Mouse (Mus musculus) liver, embryonic 12.5 days (tissue): ENCODE data around the gene Scube1. TPM values are rescaled to one million over a fixed set of nuclear protein-coding genes. Genes with fewer than 3 reads are reported as not detected.

Source experiments
- ATAC-seq: fragments of 200-750 bp; cut with Nextera tagmentation; 2 replicates; pipeline ENCODE4 v1.8.0; 2017; ENCODE audit warnings: moderate number of reproducible peaks, mild to moderate bottlenecking, moderate library complexity
- H3K27ac ChIP-seq: fragments of 300-500 bp; sonication (generic); 2 replicates; pipeline ENCODE4 v1.5.1; 2016; ENCODE audit warnings: mild to moderate bottlenecking
- H3K27me3 ChIP-seq: fragments of 300-500 bp; sonication (generic); replicated peaks from 2 replicates; pipeline ENCODE4 v1.6.1; 2016; ENCODE audit warnings: mild to moderate bottlenecking, moderate library complexity
- H3K36me3 ChIP-seq: fragments of 300-500 bp; sonication (generic); 2 replicates; pipeline ENCODE4 v1.6.1; 2016; ENCODE audit warnings: mild to moderate bottlenecking, moderate library complexity
- H3K4me1 ChIP-seq: fragments of 300-500 bp; sonication (generic); 2 replicates; pipeline ENCODE4 v1.6.1; 2016
- H3K4me2 ChIP-seq: fragments of 300-500 bp; sonication (generic); 2 replicates; pipeline ENCODE4 v1.6.1; 2016; ENCODE audit warnings: mild to moderate bottlenecking, moderate library complexity
- H3K4me3 ChIP-seq: fragments of 300-500 bp; sonication (generic); 2 replicates; pipeline ENCODE4 v1.5.1; 2016; ENCODE audit warnings: mild to moderate bottlenecking, moderate library complexity
- H3K9ac ChIP-seq: fragments of 300-500 bp; sonication (generic); 2 replicates; pipeline ENCODE4 v1.6.1; 2016; ENCODE audit warnings: mild to moderate bottlenecking, moderate library complexity
- H3K9me3 ChIP-seq: fragments of 300-500 bp; sonication (generic); replicated peaks from 2 replicates; pipeline ENCODE4 v1.6.1; 2016; ENCODE audit warnings: mild to moderate bottlenecking, moderate library complexity
- WGBS: fragments of 180-500 bp; shearing (Covaris S2); methylation state at CpG from one replicate; pipeline ENCODE4 v1.1.7; 2016; ENCODE audit not compliant: insufficient replicate concordance; 5-methylcytosine and 5-hydroxymethylcytosine counted together
- polyA plus RNA-seq: library from polyadenylated mRNA; unstranded; fragments of >200 nt; fragmentation: Nextera tagmentation; extraction: Ambion mirVana; gene quantifications from 2 replicates; pipeline ENCODE4 v1.2.1, GENCODE M21; 2016

Scube1 gene
- polyA plus RNA-seq, 1 experiment from 2014 or later, result 0.50 TPM

DNA sequence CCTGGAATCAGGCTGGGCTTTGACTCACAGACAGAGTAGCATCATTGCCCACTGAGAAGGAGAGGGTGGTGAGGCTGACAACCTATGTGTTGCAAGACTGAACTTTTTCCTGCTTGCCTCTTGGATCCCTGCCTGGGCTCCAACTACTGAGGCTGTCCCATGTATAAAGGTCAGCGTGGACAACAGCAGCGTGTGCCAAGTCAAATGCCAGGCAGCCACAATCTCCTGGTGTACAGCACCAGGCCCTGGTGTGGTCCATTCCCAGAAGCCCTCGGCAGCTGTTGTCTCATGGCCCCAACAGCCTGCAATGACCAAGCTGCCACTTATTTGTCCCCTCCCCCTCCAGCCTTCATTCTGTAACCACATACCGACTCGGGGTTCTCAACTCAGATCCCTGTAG lies 153.2 kb downstream of the Scube1 start:
- H3K27me3 ChIP-seq, result no peaks in the 10 kb centered on the region
- no peak overlapping the region for H3K27ac ChIP-seq
- H3K36me3 ChIP-seq, result peaks cover 51% of the 10 kb centered on the region
- no peak overlapping the region for H3K4me3 ChIP-seq
- H3K4me2 ChIP-seq, result no peak overlapping the region
- 77% methylated on average over 5 of the region's 5 CpGs for WGBS
- H3K9me3 ChIP-seq, result no peaks in the 10 kb centered on the region
- no peak overlapping the region for H3K9ac ChIP-seq
- no peak for ATAC-seq
- H3K4me1 ChIP-seq, result peaks cover 40% of the 10 kb centered on the region

GRCm38 (mm10) chr15:83570641-83571040 lies 154.2 kb downstream of the Scube1 start:
- H3K4me1 ChIP-seq, result peaks cover 50% of the 10 kb centered on the region
- peak overlapping the region; percentile 23; the same call in 1 of the 2 replicates for H3K27ac ChIP-seq
- no peak overlapping the region for H3K9ac ChIP-seq
- no peak overlapping the region for H3K4me3 ChIP-seq
- peaks cover 41% of the 10 kb centered on the region for H3K36me3 ChIP-seq
- H3K9me3 ChIP-seq, result no peaks in the 10 kb centered on the region
- no peak overlapping the region for H3K4me2 ChIP-seq
- WGBS, result 58% methylated on average over 2 of the region's 2 CpGs
- no peaks in the 10 kb centered on the region for H3K27me3 ChIP-seq
- no peak for ATAC-seq

DNA sequence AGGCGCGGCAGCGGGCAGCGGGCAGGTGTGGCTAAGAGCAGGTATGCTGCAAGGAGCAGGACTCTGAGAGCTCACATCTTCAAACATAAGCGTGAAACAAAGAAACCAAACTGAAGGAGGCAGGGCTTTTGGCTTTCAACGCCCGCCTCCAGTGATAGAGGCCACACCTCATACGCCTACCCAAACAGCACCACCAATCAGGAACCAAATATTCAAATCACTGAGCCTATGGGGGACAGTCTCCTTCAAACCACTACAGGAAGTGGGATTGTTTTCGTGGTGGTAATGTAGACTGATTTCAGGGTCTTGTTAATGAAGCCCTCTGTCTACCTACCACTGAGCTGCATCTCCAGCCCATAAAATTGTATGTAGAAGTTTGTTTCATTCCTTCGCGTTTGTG lies 155.1 kb downstream of the Scube1 start:
- peaks cover 31% of the 10 kb centered on the region for H3K36me3 ChIP-seq
- no peak for ATAC-seq

DNA sequence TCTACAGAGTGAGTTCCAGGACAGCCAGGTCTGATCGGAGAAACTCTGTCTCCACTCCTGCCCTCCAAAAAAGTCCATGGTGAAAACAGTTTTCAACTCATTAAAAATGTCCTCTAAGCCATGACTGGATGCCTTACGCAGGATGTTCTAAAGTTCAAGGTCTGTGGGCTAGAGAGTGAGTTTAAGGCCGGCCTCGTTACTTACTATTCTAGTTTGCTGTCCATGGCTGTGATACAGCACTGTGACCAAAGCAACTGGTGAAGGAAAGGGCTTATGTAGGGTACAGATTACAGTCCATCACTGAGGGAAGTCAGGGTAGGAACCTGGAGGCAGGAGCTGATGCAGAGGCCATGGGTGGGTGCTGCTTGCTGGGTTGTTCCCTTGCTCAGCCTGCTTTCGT lies 156.3 kb downstream of the Scube1 start:
- Histone ChIP-seq H3K36me3 (peaks cover 20% of the 10 kb centered on the region), H3K9me3 (no peaks in the 10 kb centered on the region), H3K4me1 (peaks cover 62% of the 10 kb centered on the region), H3K27ac (0 out of 2 replicates have a peak overlapping the region, but pooled peaks have one; percentile 12), H3K4me3 (no peak overlapping the region), H3K4me2 (no peak overlapping the region), H3K9ac (no peak overlapping the region), H3K27me3 (no peaks in the 10 kb centered on the region)
- 89% methylated on average over 5 of the region's 5 CpGs for WGBS
- ATAC-seq, result no peak

More for the DNA sequence above, 155.1 kb downstream of the Scube1 start:
- H3K27ac ChIP-seq, result peak overlapping the region; percentile 22; the same call in 1 of the 2 replicates
- H3K9ac ChIP-seq, result no peak overlapping the region
- H3K4me3 ChIP-seq, result no peak overlapping the region
- WGBS, result 48% methylated on average over 11 of the region's 11 CpGs
- H3K4me1 ChIP-seq, result peaks cover 57% of the 10 kb centered on the region
- no peaks in the 10 kb centered on the region for H3K27me3 ChIP-seq
- no peaks in the 10 kb centered on the region for H3K9me3 ChIP-seq
- no peak overlapping the region; the same call in 1 of the 2 replicates for H3K4me2 ChIP-seq

- ATAC-seq, result no peak
- no peak overlapping the region; the same call in 1 of the 2 replicates for H3K9ac ChIP-seq
- no peaks in the 10 kb centered on the region for H3K27me3 ChIP-seq
- H3K9me3 ChIP-seq, result no peaks in the 10 kb centered on the region
- peak overlapping the region; percentile 59 for H3K27ac ChIP-seq
- H3K4me1 ChIP-seq, result peaks cover 70% of the 10 kb centered on the region
- 80% methylated on average over 3 of the region's 3 CpGs for WGBS
- no peak overlapping the region for H3K4me3 ChIP-seq
- peak overlapping the region; percentile 1; the same call in 1 of the 2 replicates for H3K4me2 ChIP-seq
- H3K36me3 ChIP-seq, result peaks cover 16% of the 10 kb centered on the region
Observed at GRCm38 (mm10) chr15:83567728-83568127, 157.1 kb downstream of the Scube1 start.

- H3K9me3 ChIP-seq, result no peaks in the 10 kb centered on the region
- H3K4me1 ChIP-seq, result peaks cover 87% of the 10 kb centered on the region
- no peaks in the 10 kb centered on the region for H3K36me3 ChIP-seq
- peak overlapping the region; percentile 78 for H3K4me3 ChIP-seq
- H3K4me2 ChIP-seq, result peak overlapping the region; percentile 94
- no peaks in the 10 kb centered on the region for H3K27me3 ChIP-seq
- H3K9ac ChIP-seq, result peak overlapping the region; percentile 58
- peak overlapping the region; percentile 95 for H3K27ac ChIP-seq
- 68% methylated on average over 5 of the region's 5 CpGs for WGBS
- no peak for ATAC-seq
Observed at GRCm38 (mm10) chr15:83566006-83566405, 158.8 kb downstream of the Scube1 start.

GRCm38 (mm10) chr15:83565434-83565833 lies 159.4 kb downstream of the Scube1 start:
- Histone ChIP-seq H3K27ac (peak overlapping the region; percentile 95), H3K27me3 (no peaks in the 10 kb centered on the region), H3K4me3 (peak overlapping the region; percentile 78), H3K9ac (peak overlapping the region; percentile 58), H3K36me3 (no peaks in the 10 kb centered on the region), H3K4me2 (peak overlapping the region; percentile 94), H3K4me1 (peaks cover 89% of the 10 kb centered on the region), H3K9me3 (no peaks in the 10 kb centered on the region)
- 43% methylated on average over 3 of the region's 3 CpGs for WGBS
- peak; percentile 90 for ATAC-seq

GRCm38 (mm10) chr15:83563857-83564651 lies 160.8 kb downstream of the Scube1 start:
- no peaks in the 10 kb centered on the region for H3K36me3 ChIP-seq
- 1% methylated on average over 27 of the region's 27 CpGs for WGBS
- peak overlapping the region; percentile 87 for H3K9ac ChIP-seq
- H3K9me3 ChIP-seq, result no peaks in the 10 kb centered on the region
- peak; percentile 25; the same call in 1 of the 2 replicates for ATAC-seq
- H3K4me1 ChIP-seq, result peaks cover 77% of the 10 kb centered on the region
- H3K4me3 ChIP-seq, result peak overlapping the region; percentile 78
- H3K4me2 ChIP-seq, result peak overlapping the region; percentile 94
- peak overlapping the region; percentile 95 for H3K27ac ChIP-seq
- H3K27me3 ChIP-seq, result no peaks in the 10 kb centered on the region

GRCm38 (mm10) chr15:83563327-83563856 lies 161.4 kb downstream of the Scube1 start, which contains the start of the genes Tspo and Mcat:
TSS of gene Tspo (plus strand) at chr15:83563592.
TSS of gene Mcat (minus strand) at chr15:83563787.
- H3K4me1 ChIP-seq, result peaks cover 72% of the 10 kb centered on the region
- H3K27me3 ChIP-seq, result no peaks in the 10 kb centered on the region
- no peaks in the 10 kb centered on the region for H3K36me3 ChIP-seq
- peak within 1 kb of the TSS; percentile 94 for H3K4me2 ChIP-seq
- H3K27ac ChIP-seq, result peak within 1 kb of the TSS; percentile 95
- H3K4me3 ChIP-seq, result peak within 1 kb of the TSS; percentile 78
- under 1% methylated on average over 28 of the region's 28 CpGs for WGBS
- H3K9me3 ChIP-seq, result no peaks in the 10 kb centered on the region
- peak; percentile 84 for ATAC-seq
- peak within 1 kb of the TSS; percentile 87 for H3K9ac ChIP-seq

- Histone ChIP-seq H3K9ac (peak overlapping the region; percentile 87), H3K4me2 (peak overlapping the region; percentile 94), H3K27ac (peak overlapping the region; percentile 95), H3K9me3 (no peaks in the 10 kb centered on the region), H3K4me1 (peaks cover 65% of the 10 kb centered on the region), H3K4me3 (peak overlapping the region; percentile 78), H3K36me3 (no peaks in the 10 kb centered on the region), H3K27me3 (no peaks in the 10 kb centered on the region)
- ATAC-seq, result peak; percentile 43
- 26% methylated on average over 15 of the region's 15 CpGs for WGBS
Observed at GRCm38 (mm10) chr15:83562626-83563270, 162.1 kb downstream of the Scube1 start.

- no peaks in the 10 kb centered on the region for H3K36me3 ChIP-seq
- no peak overlapping the region for H3K4me2 ChIP-seq
- no peak for ATAC-seq
- WGBS, result 21% methylated on average over 5 of the region's 5 CpGs
- H3K9ac ChIP-seq, result no peak overlapping the region
- peaks cover 52% of the 10 kb centered on the region for H3K4me1 ChIP-seq
- H3K4me3 ChIP-seq, result no peak overlapping the region
- peak overlapping the region; percentile 59; the same call in 1 of the 2 replicates for H3K27ac ChIP-seq
- H3K27me3 ChIP-seq, result no peaks in the 10 kb centered on the region
- no peaks in the 10 kb centered on the region for H3K9me3 ChIP-seq
Observed at GRCm38 (mm10) chr15:83560941-83561477, 163.8 kb downstream of the Scube1 start.
